Mouse (Mus musculus): Measurements from ENCODE around the gene Olfr395.
"Not testable (repeated sequence)": the region's sequence is repeated elsewhere in the genome, so short reads cannot be mapped to it uniquely, and the experiment has no call there.

DNA sequence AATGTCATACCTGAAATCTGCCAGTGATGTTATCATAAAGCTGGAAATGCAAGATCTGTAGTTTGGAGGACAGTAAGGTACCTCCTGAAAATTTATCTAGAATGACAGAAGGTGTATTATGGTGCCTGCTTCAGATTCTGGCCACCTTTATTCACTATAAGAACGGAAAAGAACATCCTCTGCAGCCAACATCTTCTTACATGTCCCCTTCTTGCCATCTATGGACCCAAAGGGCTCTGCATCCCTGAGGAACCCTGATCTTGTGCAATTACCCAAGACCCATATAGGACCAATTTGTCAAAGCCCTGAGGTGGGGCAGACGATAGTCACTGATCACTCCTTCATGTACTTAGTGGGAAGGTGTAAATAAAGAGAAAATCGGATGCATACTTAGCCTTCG lies at the start of gene Olfr395:
- TF ChIP-seq CTCF (conservative IDR thresholded peaks at IDR 0.05; ENCODE audit: low read length); NANOG (IDR thresholded peaks at IDR 0.05; ENCODE audit: borderline replicate concordance, low read length); POU5F1 (IDR thresholded peaks at IDR 0.05; ENCODE audit: borderline replicate concordance, low read length): not testable (repeated sequence)

Measured in E14TG2a.4 (cell line).